35 mouse cellular contexts compared by ENCODE assay signal in the genomic region with DNA sequence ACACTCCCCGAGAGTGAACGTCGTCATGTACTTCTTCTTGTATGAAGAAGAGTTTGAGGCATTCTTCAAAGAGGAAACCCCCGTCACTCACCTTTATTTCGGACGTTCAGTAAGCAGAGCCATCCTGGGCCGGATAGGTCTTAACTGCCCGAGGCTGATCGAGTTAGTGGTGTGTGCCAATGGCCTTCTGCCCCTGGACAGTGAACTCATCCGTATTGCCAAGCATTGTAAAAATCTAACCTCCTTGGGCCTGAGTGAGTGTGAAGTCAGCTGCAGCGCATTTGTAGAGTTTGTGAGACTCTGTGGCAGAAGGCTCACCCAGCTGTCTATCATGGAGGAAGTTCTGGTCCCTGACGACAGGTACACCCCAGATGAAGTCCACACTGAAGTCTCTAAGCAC. TPM values are rescaled to one million over a fixed set of nuclear protein-coding genes. Genes with fewer than 3 reads are reported as not detected.
DNase-seq lines count a peak whose midpoint lies in the region; ATAC-seq and TF ChIP-seq lines count a peak whose summit lies in the region.
"Had no signal": no experiment of that assay in that cellular context is flagged by ENCODE, and none has a peak within 500 bp of the region (broad histone marks: within the 10 kb centered on the region; RNA-seq: fewer than 3 reads in every experiment).

No protein-coding gene starts in this region.

- H3K36me3 ChIP-seq in forebrain, embryonic 10.5 days (replicated peaks) = no peaks in the 10 kb centered on the region
- H3K36me3 ChIP-seq in forebrain, embryonic 15.5 days = no peaks in the 10 kb centered on the region
- no peaks in the 10 kb centered on the region for H3K36me3 ChIP-seq in intestine, embryonic 14.5 days (ENCODE audit: control insufficient read depth, insufficient read depth, low read length)
- H3K36me3 ChIP-seq in intestine, postnatal 0 days (ENCODE audit: control insufficient read depth, insufficient read depth) = no peaks in the 10 kb centered on the region
- no peaks in the 10 kb centered on the region for H3K36me3 ChIP-seq in liver, adult 2 months (ENCODE audit: control insufficient read depth, insufficient read depth, low read length)
- 0 out of 2 replicates have a peak, but pooled peaks cover 4% of the 10 kb centered on the region for H3K36me3 ChIP-seq in liver, embryonic 12.5 days
- H3K36me3 ChIP-seq: embryonic facial prominence, embryonic 10.5 days; embryonic facial prominence, embryonic 13.5 days had no signal

- DNase-seq in forebrain, embryonic 10.5 days (ENCODE audit: extremely low spot score, low spot score) = peak; percentile 8
- peak; percentile 40 for DNase-seq in intestine, embryonic 14.5 days (ENCODE audit: low spot score)
- peak; percentile 37 for DNase-seq in liver, adult 2 months (ENCODE audit: extremely low read depth, low read depth, low spot score)
- peak; percentile 9 for DNase-seq in testis, postnatal 10 days (ENCODE audit: low spot score)
- DNase-seq in testis, postnatal 14 days (ENCODE audit: low spot score) = no peak
- DNase-seq: adrenal gland, adult 8-10 months; adrenal gland, postnatal 25 days; cerebellum, adult 11-12 months; cerebellum, adult 8-10 months; cerebellum, postnatal 10 days; cerebellum, postnatal 36 days; embryo, embryonic 11 days; forebrain, postnatal 0 days; gastrocnemius, adult 2 months; gastrocnemius, postnatal 14 days; heart, adult 18-20 months had no signal

- H3K79me2 ChIP-seq in liver, adult 2 months (ENCODE audit: control insufficient read depth, insufficient read depth, low read length) = no peaks in the 10 kb centered on the region

- H3K4me2 ChIP-seq in forebrain, embryonic 15.5 days (replicated peaks) = no peak overlapping the region
- no peak overlapping the region for H3K4me2 ChIP-seq in intestine, embryonic 14.5 days (ENCODE audit: low read length)
- no peak overlapping the region for H3K4me2 ChIP-seq in intestine, postnatal 0 days (replicated peaks; ENCODE audit: low read depth)
- no peak overlapping the region for H3K4me2 ChIP-seq in liver, embryonic 12.5 days
- H3K4me2 ChIP-seq: embryonic facial prominence, embryonic 13.5 days; forebrain, embryonic 13.5 days; hindbrain, embryonic 13.5 days had no signal

- 89% methylated on average over 12 of the region's 12 CpGs for WGBS in forebrain, embryonic 10.5 days
- 87% methylated on average over 12 of the region's 12 CpGs for WGBS in forebrain, embryonic 15.5 days
- WGBS in intestine, embryonic 14.5 days = 90% methylated on average over 12 of the region's 12 CpGs
- 93% methylated on average over 12 of the region's 12 CpGs for WGBS in intestine, postnatal 0 days
- WGBS in liver, adult 2 months = 80% methylated on average over 12 of the region's 12 CpGs
- 69% methylated on average over 12 of the region's 12 CpGs for WGBS in liver, embryonic 12.5 days (ENCODE audit: insufficient replicate concordance)

- ATAC-seq in forebrain, embryonic 15.5 days (replicated peaks) = no peak
- no peak for ATAC-seq in intestine, embryonic 14.5 days (replicated peaks; ENCODE audit: low FRiP score, low TSS enrichment, low read depth)
- no peak for ATAC-seq in intestine, postnatal 0 days
- no peak for ATAC-seq in liver, embryonic 12.5 days
- ATAC-seq: activated CD4-positive, CD25-positive, alpha-beta regulatory T cell, adult 4 months; forebrain, embryonic 13.5 days; forebrain, postnatal 0 days; hindbrain, embryonic 16.5 days had no signal

- H3K9me3 ChIP-seq in forebrain, embryonic 10.5 days = peaks cover 14% of the 10 kb centered on the region; the same call in 1 of the 2 replicates
- no peaks in the 10 kb centered on the region for H3K9me3 ChIP-seq in forebrain, embryonic 15.5 days
- peaks cover 14% of the 10 kb centered on the region for H3K9me3 ChIP-seq in intestine, embryonic 14.5 days (ENCODE audit: control insufficient read depth, low read length)
- no peaks in the 10 kb centered on the region for H3K9me3 ChIP-seq in intestine, postnatal 0 days (ENCODE audit: control insufficient read depth)
- H3K9me3 ChIP-seq in liver, embryonic 12.5 days (replicated peaks) = no peaks in the 10 kb centered on the region

- H3K27me3 ChIP-seq in forebrain, embryonic 10.5 days (ENCODE audit: poor library complexity, severe bottlenecking) = no peaks in the 10 kb centered on the region
- H3K27me3 ChIP-seq in forebrain, embryonic 15.5 days = no peaks in the 10 kb centered on the region
- no peaks in the 10 kb centered on the region for H3K27me3 ChIP-seq in intestine, embryonic 14.5 days (replicated peaks; ENCODE audit: control insufficient read depth, insufficient read depth, low read length)
- H3K27me3 ChIP-seq in intestine, postnatal 0 days (replicated peaks; ENCODE audit: control insufficient read depth, insufficient read depth, low read length) = no peaks in the 10 kb centered on the region
- H3K27me3 ChIP-seq in liver, adult 2 months (ENCODE audit: control insufficient read depth, insufficient read depth, low read length) = no peaks in the 10 kb centered on the region
- H3K27me3 ChIP-seq in liver, embryonic 12.5 days (replicated peaks) = no peaks in the 10 kb centered on the region
- H3K27me3 ChIP-seq: embryonic facial prominence, embryonic 13.5 days; forebrain, embryonic 13.5 days; hindbrain, embryonic 13.5 days had no signal

- no peaks in the 10 kb centered on the region for H3K4me1 ChIP-seq in forebrain, embryonic 10.5 days
- no peaks in the 10 kb centered on the region for H3K4me1 ChIP-seq in forebrain, embryonic 15.5 days
- H3K4me1 ChIP-seq in intestine, embryonic 14.5 days (replicated peaks; ENCODE audit: control insufficient read depth, insufficient read depth, low read length) = 0 out of 2 replicates have a peak, but pooled peaks cover 3% of the 10 kb centered on the region
- H3K4me1 ChIP-seq in intestine, postnatal 0 days (replicated peaks; ENCODE audit: control insufficient read depth, insufficient read depth, low read length) = no peaks in the 10 kb centered on the region
- H3K4me1 ChIP-seq in liver, adult 2 months (ENCODE audit: control insufficient read depth, insufficient read depth, low read length) = no peaks in the 10 kb centered on the region
- no peaks in the 10 kb centered on the region for H3K4me1 ChIP-seq in liver, embryonic 12.5 days
- H3K4me1 ChIP-seq: embryonic facial prominence, embryonic 10.5 days; embryonic facial prominence, embryonic 13.5 days; forebrain, embryonic 13.5 days; hindbrain, embryonic 10.5 days; hindbrain, embryonic 13.5 days had no signal

- TF ChIP-seq CTCF in intestine, postnatal 0 days (IDR thresholded peaks at IDR 0.05; ENCODE audit: low read depth) = no peak
- TF ChIP-seq CTCF in liver, adult 2 months (IDR thresholded peaks at IDR 0.05; ENCODE audit: low read depth, low read length) = no peak

- no peak overlapping the region for H3K27ac ChIP-seq in forebrain, embryonic 10.5 days
- no peak overlapping the region for H3K27ac ChIP-seq in forebrain, embryonic 15.5 days (replicated peaks)
- H3K27ac ChIP-seq in intestine, embryonic 14.5 days (ENCODE audit: low read depth) = no peak overlapping the region
- no peak overlapping the region for H3K27ac ChIP-seq in intestine, postnatal 0 days (ENCODE audit: low read depth, low read length)
- no peak overlapping the region for H3K27ac ChIP-seq in liver, adult 2 months (replicated peaks; ENCODE audit: insufficient read depth, low read depth, low read length)
- H3K27ac ChIP-seq in liver, embryonic 12.5 days = no peak overlapping the region
- H3K27ac ChIP-seq: embryonic facial prominence, embryonic 10.5 days; embryonic facial prominence, embryonic 13.5 days; forebrain, embryonic 13.5 days; gastrocnemius, adult 2 months; hindbrain, embryonic 10.5 days; hindbrain, embryonic 13.5 days had no signal

- TF ChIP-seq POLR2A in liver, adult 2 months (IDR thresholded peaks at IDR 0.05; ENCODE audit: extremely low read depth, insufficient read depth, low read length) = no peak

- no peak overlapping the region for H3K9ac ChIP-seq in forebrain, embryonic 15.5 days (replicated peaks)
- H3K9ac ChIP-seq in intestine, embryonic 14.5 days (ENCODE audit: low read length) = no peak overlapping the region
- no peak overlapping the region for H3K9ac ChIP-seq in intestine, postnatal 0 days (ENCODE audit: low read depth, low read length)
- no peak overlapping the region for H3K9ac ChIP-seq in liver, adult 2 months (ENCODE audit: low read depth, low read length)
- no peak overlapping the region for H3K9ac ChIP-seq in liver, embryonic 12.5 days
- H3K9ac ChIP-seq: embryonic facial prominence, embryonic 13.5 days; forebrain, embryonic 13.5 days; forebrain, postnatal 0 days; hindbrain, embryonic 13.5 days had no signal

- H3K4me3 ChIP-seq in forebrain, embryonic 10.5 days = no peak overlapping the region
- H3K4me3 ChIP-seq in forebrain, embryonic 15.5 days = no peak overlapping the region
- H3K4me3 ChIP-seq in intestine, embryonic 14.5 days (ENCODE audit: low read depth, low read length) = no peak overlapping the region
- H3K4me3 ChIP-seq in intestine, postnatal 0 days (ENCODE audit: low read depth, low read length) = no peak overlapping the region
- H3K4me3 ChIP-seq in liver, adult 2 months (ENCODE audit: insufficient read depth, low read depth, low read length) = no peak overlapping the region
- H3K4me3 ChIP-seq in liver, embryonic 12.5 days = no peak overlapping the region
- H3K4me3 ChIP-seq: embryonic facial prominence, embryonic 10.5 days; embryonic facial prominence, embryonic 13.5 days; erythroblast, embryonic 14.5 days; forebrain, embryonic 13.5 days; gastrocnemius, adult 2 months; hindbrain, embryonic 10.5 days; hindbrain, embryonic 13.5 days had no signal

RNA-seq across cellular contexts. Expression of a gene that starts 11.3 kb away (rescaled TPM):
- not detected in 2 replicates for polyA plus RNA-seq in forebrain, embryonic 10.5 days (2016; fragmentation: Nextera tagmentation; extraction: Ambion mirVana)
- not detected in 2 replicates for polyA plus RNA-seq in forebrain, embryonic 15.5 days (2015; fragmentation: Nextera tagmentation; extraction: Ambion mirVana)
- 10.5 and 14.1 TPM in 2 replicates for polyA plus RNA-seq in intestine, embryonic 14.5 days (2014; fragmentation: Nextera tagmentation; extraction: Ambion mirVana)
- polyA plus RNA-seq in intestine, postnatal 0 days (2015; fragmentation: Nextera tagmentation; extraction: Ambion mirVana) = 48.8 and 59.0 TPM in 2 replicates
- total RNA-seq in liver, adult 2 months (2014; rRNA removed) = 230 and 425 TPM in 2 replicates
- 106 and 170 TPM in 2 replicates for polyA plus RNA-seq in liver, adult 2 months (2012; rRNA removed)
- 31.7 and 38.1 TPM in 2 replicates for polyA plus RNA-seq in liver, embryonic 12.5 days (2016; fragmentation: Nextera tagmentation; extraction: Ambion mirVana)
- total RNA-seq: adrenal gland, adult 8-10 months; ES-E14; forebrain, postnatal 0 days; gastrocnemius, adult 2 months; gastrocnemius, postnatal 14 days; heart, adult 18-20 months; heart, postnatal 25 days had no signal
- polyA plus RNA-seq: activated CD4-positive, CD25-positive, alpha-beta regulatory T cell, adult 4 months; cortical plate, adult 2 months; embryonic facial prominence, embryonic 10.5 days; embryonic facial prominence, embryonic 13.5 days; forebrain, embryonic 13.5 days; forebrain, postnatal 0 days; frontal cortex, adult 2 months; heart, embryonic 14.5 days; heart, postnatal 0 days; hindbrain, embryonic 10.5 days; hindbrain, embryonic 13.5 days; hindbrain, embryonic 16.5 days had no signal

RNA-seq across cellular contexts. Expression of a gene that starts 14.8 kb away (rescaled TPM):
- polyA plus RNA-seq in forebrain, embryonic 10.5 days (2016; fragmentation: Nextera tagmentation; extraction: Ambion mirVana) = 1.3 and 1.5 TPM in 2 replicates
- 2.4 and 2.9 TPM in 2 replicates for polyA plus RNA-seq in forebrain, embryonic 15.5 days (2015; fragmentation: Nextera tagmentation; extraction: Ambion mirVana)
- polyA plus RNA-seq in intestine, embryonic 14.5 days (2014; fragmentation: Nextera tagmentation; extraction: Ambion mirVana) = 3.2 and 3.8 TPM in 2 replicates
- polyA plus RNA-seq in intestine, postnatal 0 days (2015; fragmentation: Nextera tagmentation; extraction: Ambion mirVana) = 3.7 and 4.0 TPM in 2 replicates
- 2.1 and 2.4 TPM in 2 replicates for total RNA-seq in liver, adult 2 months (2014; rRNA removed)
- polyA plus RNA-seq in liver, adult 2 months (2012; rRNA removed) = 1.9 and 2.8 TPM in 2 replicates
- 0.72 and 0.81 TPM in 2 replicates for polyA plus RNA-seq in liver, embryonic 12.5 days (2016; fragmentation: Nextera tagmentation; extraction: Ambion mirVana)
- total RNA-seq: gastrocnemius, adult 2 months had no signal
- polyA plus RNA-seq: erythroblast, embryonic 14.5 days had no signal

RNA-seq across cellular contexts. Expression of a gene that starts 55.0 kb away (rescaled TPM):
- not detected in 2 replicates for polyA plus RNA-seq in forebrain, embryonic 10.5 days (2016; fragmentation: Nextera tagmentation; extraction: Ambion mirVana)
- polyA plus RNA-seq in forebrain, embryonic 15.5 days (2015; fragmentation: Nextera tagmentation; extraction: Ambion mirVana) = not detected in 2 replicates
- polyA plus RNA-seq in intestine, embryonic 14.5 days (2014; fragmentation: Nextera tagmentation; extraction: Ambion mirVana) = not detected in 2 replicates
- not detected in 2 replicates for polyA plus RNA-seq in intestine, postnatal 0 days (2015; fragmentation: Nextera tagmentation; extraction: Ambion mirVana)
- not detected in 2 replicates for total RNA-seq in liver, adult 2 months (2014; rRNA removed)
- not detected in 2 replicates for polyA plus RNA-seq in liver, adult 2 months (2012; rRNA removed)
- not detected in 2 replicates for polyA plus RNA-seq in liver, embryonic 12.5 days (2016; fragmentation: Nextera tagmentation; extraction: Ambion mirVana)
- total RNA-seq: adrenal gland, adult 8-10 months; adrenal gland, postnatal 25 days; ES-E14; forebrain, postnatal 0 days; gastrocnemius, adult 2 months; gastrocnemius, postnatal 14 days; gastrocnemius, postnatal 4 days; heart, adult 18-20 months; heart, postnatal 25 days had no signal
- polyA plus RNA-seq: activated CD4-positive, CD25-positive, alpha-beta regulatory T cell, adult 4 months; brain, embryonic 14.5 days; cortical plate, adult 2 months; embryonic facial prominence, embryonic 10.5 days; embryonic facial prominence, embryonic 13.5 days; erythroblast, embryonic 14.5 days; forebrain, embryonic 13.5 days; forebrain, postnatal 0 days; frontal cortex, adult 2 months; heart, embryonic 14.5 days; heart, postnatal 0 days; hindbrain, embryonic 10.5 days; hindbrain, embryonic 13.5 days; hindbrain, embryonic 16.5 days had no signal

Comparison
In these comparisons a context has a peak if more than half of its experiments do, and no peak if none do; other contexts are left out.
1. RNA of a gene that starts 11.3 kb away (polyA plus RNA-seq): 106 to 170 TPM in liver, adult 2 months, 48.8 to 59.0 TPM in intestine, postnatal 0 days, 31.7 to 38.1 TPM in liver, embryonic 12.5 days and 10.5 to 14.1 TPM in intestine, embryonic 14.5 days; not detected in forebrain, embryonic 10.5 days and not detected in forebrain, embryonic 15.5 days; every median in the first group is over 10 times any median in the second.